Mouse (Mus musculus) erythroblast, embryonic 14.5 days (primary cell): ENCODE measurements around the gene Col4a4. TPM values are rescaled to one million over a fixed set of nuclear protein-coding genes. Genes with fewer than 3 reads are reported as not detected.

Experiments
- H3K27me3 ChIP-seq: 2 replicates; pipeline ENCODE4 v1.6.1; 2012; ENCODE audit warnings: inconsistent platforms; ENCODE audit not compliant: control insufficient read depth
- H3K36me3 ChIP-seq: 2 replicates; pipeline ENCODE4 v1.6.1; 2012; ENCODE audit warnings: mild to moderate bottlenecking, inconsistent platforms; ENCODE audit not compliant: control insufficient read depth
- H3K4me1 ChIP-seq: 2 replicates; pipeline ENCODE4 v1.6.1; 2012; ENCODE audit warnings: inconsistent platforms; ENCODE audit not compliant: control insufficient read depth
- H3K4me3 ChIP-seq: replicated peaks from 2 replicates; pipeline ENCODE3; 2012; ENCODE audit warnings: moderate library complexity, mild to moderate bottlenecking, inconsistent platforms
- H3K9me3 ChIP-seq: 2 replicates; pipeline ENCODE4 v1.6.1; 2012; ENCODE audit warnings: low read length, inconsistent platforms, mixed read lengths; ENCODE audit not compliant: control insufficient read depth
- GATA1 ChIP-seq: IDR thresholded peaks from 2 replicates; pipeline ENCODE4 v1.6.1; 2012; ENCODE audit warnings: low read length, inconsistent platforms, mixed read lengths
- TAL1 ChIP-seq: IDR thresholded peaks from 3 replicates; pipeline ENCODE4 v1.6.1; 2012; ENCODE audit warnings: low read length, inconsistent platforms, mixed read lengths
- polyA plus RNA-seq: library from polyadenylated mRNA; stranded (reverse); fragments of >175 nt; gene quantifications from 2 replicates; pipeline ENCODE4 v1.2.3, GENCODE M21; 2012

The Col4a4 gene
- polyA plus RNA-seq, 1 experiment = not detected

DNA sequence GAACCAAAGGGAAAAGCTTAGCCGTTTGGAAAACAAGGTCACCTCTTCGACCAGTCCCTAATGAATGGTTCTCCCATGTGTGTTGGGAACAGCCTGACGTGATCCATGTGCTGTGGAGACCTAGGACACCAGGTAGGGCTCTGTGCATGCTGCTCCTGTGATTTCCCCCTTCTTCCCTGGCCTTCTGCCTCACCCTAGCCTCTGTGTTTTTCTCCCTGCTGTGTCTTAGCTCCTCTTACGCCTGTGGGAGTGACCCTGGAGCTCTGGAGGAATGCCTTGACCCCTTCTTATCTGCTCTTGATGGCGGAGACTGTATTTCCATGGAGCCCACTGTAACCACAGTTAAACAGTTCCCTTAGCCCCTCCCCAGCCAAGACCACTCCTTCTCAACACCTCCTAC is 31.8 kb downstream of the Col4a4 start:
- no peak for TF ChIP-seq TAL1
- TF ChIP-seq GATA1 = no peak
- Histone ChIP-seq H3K36me3 (no peaks in the 10 kb centered on the region), H3K27me3 (no peaks in the 10 kb centered on the region), H3K4me1 (no peaks in the 10 kb centered on the region), H3K4me3 (no peak overlapping the region), H3K9me3 (no peaks in the 10 kb centered on the region)

DNA sequence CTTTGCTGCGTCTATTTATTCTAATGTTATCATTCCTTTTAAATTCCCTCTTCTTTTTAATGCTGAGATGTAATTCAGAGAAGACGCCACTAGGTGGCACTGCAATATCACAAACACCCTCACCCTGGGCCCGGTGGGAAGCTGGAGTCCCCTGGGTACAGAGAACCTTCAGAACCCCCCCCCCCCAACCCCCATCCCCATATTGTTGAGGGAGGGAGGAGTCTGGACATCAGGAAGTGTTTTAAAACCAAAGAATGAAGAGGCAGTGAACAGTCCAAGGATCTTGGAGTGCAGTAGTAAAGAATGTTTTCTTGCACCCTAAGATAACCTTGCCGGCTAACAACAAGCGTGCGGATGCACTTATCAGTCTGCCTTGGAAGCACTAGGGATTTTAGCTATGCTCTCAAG is 32.2 kb downstream of the Col4a4 start:
- Histone ChIP-seq H3K9me3 (no peaks in the 10 kb centered on the region), H3K36me3 (no peaks in the 10 kb centered on the region), H3K4me1 (no peaks in the 10 kb centered on the region), H3K4me3 (no peak overlapping the region), H3K27me3 (no peaks in the 10 kb centered on the region)
- no peak for TF ChIP-seq TAL1
- no peak for TF ChIP-seq GATA1

GRCm38 (mm10) chr1:82545199-82545960 is 41.3 kb downstream of the Col4a4 start:
- H3K4me3 ChIP-seq = no peak overlapping the region

GRCm38 (mm10) chr1:82544419-82545185 is 42.0 kb downstream of the Col4a4 start:
- H3K4me1 ChIP-seq = no peaks in the 10 kb centered on the region
- no peak for TF ChIP-seq TAL1
- TF ChIP-seq GATA1 = no peak
- H3K36me3 ChIP-seq = no peaks in the 10 kb centered on the region
- H3K27me3 ChIP-seq = no peaks in the 10 kb centered on the region
- H3K4me3 ChIP-seq = no peak overlapping the region
- no peaks in the 10 kb centered on the region for H3K9me3 ChIP-seq

More at GRCm38 (mm10) chr1:82545199-82545960, 41.3 kb downstream of the Col4a4 start:
- no peaks in the 10 kb centered on the region for H3K9me3 ChIP-seq
- no peaks in the 10 kb centered on the region for H3K4me1 ChIP-seq
- no peaks in the 10 kb centered on the region for H3K36me3 ChIP-seq
- no peaks in the 10 kb centered on the region for H3K27me3 ChIP-seq
- TF ChIP-seq TAL1 (no peak), GATA1 (no peak)

DNA sequence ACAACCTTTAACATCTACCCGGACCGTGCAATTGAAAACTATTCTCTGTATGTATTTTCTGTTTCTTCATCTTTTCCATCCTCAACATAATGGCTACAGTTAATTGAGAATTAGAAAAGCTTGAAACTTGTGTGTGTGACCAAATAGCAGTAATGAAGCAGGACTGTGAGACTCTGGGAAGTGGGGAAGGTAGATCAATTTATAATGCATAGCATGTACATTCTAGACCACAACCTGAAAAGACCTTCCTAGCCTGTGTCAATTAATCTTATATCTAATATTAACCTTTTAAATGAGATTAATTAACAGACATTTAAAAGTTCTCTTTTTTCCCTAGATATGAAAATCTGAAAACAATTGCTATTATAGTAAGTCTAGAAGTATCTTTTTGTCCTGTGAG is 42.7 kb downstream of the Col4a4 start:
- TF ChIP-seq GATA1 (no peak), TAL1 (no peak)
- H3K4me3 ChIP-seq = no peak overlapping the region
- no peaks in the 10 kb centered on the region for H3K9me3 ChIP-seq
- no peaks in the 10 kb centered on the region for H3K4me1 ChIP-seq
- H3K36me3 ChIP-seq = no peaks in the 10 kb centered on the region
- H3K27me3 ChIP-seq = no peaks in the 10 kb centered on the region

- Histone ChIP-seq H3K27me3 (no peaks in the 10 kb centered on the region), H3K9me3 (no peaks in the 10 kb centered on the region), H3K36me3 (no peaks in the 10 kb centered on the region), H3K4me1 (no peaks in the 10 kb centered on the region), H3K4me3 (no peak overlapping the region)
- TF ChIP-seq GATA1 (no peak), TAL1 (no peak)
Observed at GRCm38 (mm10) chr1:82540056-82540455, 46.6 kb downstream of the Col4a4 start.

GRCm38 (mm10) chr1:82537848-82538247 is 48.8 kb downstream of the Col4a4 start:
- TF ChIP-seq TAL1 = no peak
- no peak for TF ChIP-seq GATA1

GRCm38 (mm10) chr1:82536515-82537174 is 50.0 kb downstream of the Col4a4 start:
- Histone ChIP-seq H3K9me3 (no peaks in the 10 kb centered on the region), H3K4me3 (no peak overlapping the region), H3K4me1 (no peaks in the 10 kb centered on the region), H3K27me3 (no peaks in the 10 kb centered on the region), H3K36me3 (no peaks in the 10 kb centered on the region)
- TF ChIP-seq GATA1 (no peak), TAL1 (no peak)

More at GRCm38 (mm10) chr1:82537848-82538247, 48.8 kb downstream of the Col4a4 start:
- H3K9me3 ChIP-seq = no peaks in the 10 kb centered on the region
- H3K4me3 ChIP-seq = no peak overlapping the region
- no peaks in the 10 kb centered on the region for H3K4me1 ChIP-seq
- H3K36me3 ChIP-seq = no peaks in the 10 kb centered on the region
- H3K27me3 ChIP-seq = no peaks in the 10 kb centered on the region

DNA sequence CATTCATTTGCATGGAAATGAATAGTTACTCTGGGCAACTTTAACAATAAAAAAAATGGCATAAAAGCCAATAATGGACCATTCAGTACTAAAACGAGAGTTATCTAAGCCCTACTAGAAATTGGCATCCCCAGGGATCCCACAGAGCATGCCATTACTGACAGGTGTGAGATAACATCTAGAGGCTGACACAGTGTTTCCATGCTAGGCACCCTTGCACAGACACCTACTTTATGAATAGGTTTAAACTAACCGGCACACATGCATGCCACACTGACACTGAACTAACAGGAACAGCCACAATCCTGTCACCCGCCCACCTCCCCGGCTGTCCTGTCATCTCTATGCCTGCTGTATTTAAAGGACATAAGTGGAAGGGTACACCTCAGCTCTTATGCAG is 58.7 kb downstream of the Col4a4 start:
- no peaks in the 10 kb centered on the region for H3K4me1 ChIP-seq
- no peaks in the 10 kb centered on the region for H3K27me3 ChIP-seq
- H3K4me3 ChIP-seq = no peak overlapping the region
- TF ChIP-seq TAL1 (no peak), GATA1 (no peak)
- H3K36me3 ChIP-seq = no peaks in the 10 kb centered on the region
- no peaks in the 10 kb centered on the region for H3K9me3 ChIP-seq
